Mouse (Mus musculus): ENCODE data around the gene Fcrlb. TPM values are rescaled to one million over a fixed set of nuclear protein-coding genes. Genes with fewer than 3 reads are reported as not detected.
A peak's percentile ranks its signal among the peaks of the same experiment; 100 is the strongest.

The Fcrlb gene
- total and polyA plus RNA-seq, 2 experiments from 2014 or later = 1.3 to 1.7 TPM

DNA sequence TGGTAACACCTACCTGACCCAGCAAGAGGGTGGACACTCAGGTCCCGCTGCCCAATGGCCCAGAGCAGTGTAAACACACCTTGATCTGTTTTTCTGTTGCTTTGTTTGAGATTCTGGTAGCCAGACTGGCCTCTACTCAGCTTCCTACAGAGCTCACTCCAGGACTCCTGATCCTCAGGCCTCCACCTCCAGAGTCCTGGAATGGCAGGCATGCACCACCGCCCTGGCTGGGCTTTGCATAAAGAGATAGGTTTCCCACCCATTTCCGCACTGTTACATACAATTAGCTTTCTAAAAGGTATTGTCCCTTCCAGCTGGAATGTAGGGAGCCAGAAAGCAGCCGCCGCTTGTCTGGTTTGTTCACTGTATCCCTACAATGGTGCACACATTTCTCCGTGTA, 41.3 kb downstream of the Fcrlb start:
- H3K4me1 ChIP-seq (ENCODE audit: insufficient read depth, low read length) = no peaks in the 10 kb centered on the region
- no peaks in the 10 kb centered on the region for H3K9me3 ChIP-seq (ENCODE audit: low read length)
- no peaks in the 10 kb centered on the region for H3K27me3 ChIP-seq (ENCODE audit: insufficient read depth, low read length)
- H3K9ac ChIP-seq (replicated peaks; ENCODE audit: low read length, poor library complexity, severe bottlenecking) = no peak overlapping the region
- H3K4me2 ChIP-seq (ENCODE audit: low read depth, low read length, poor library complexity, severe bottlenecking) = no peak overlapping the region
- no peak for ATAC-seq (ENCODE audit: low FRiP score)
- no peak for DNase-seq (ENCODE audit: low spot score)
- no peak for TF ChIP-seq CTCF (IDR thresholded peaks at IDR 0.05)
- no peak overlapping the region for H3K4me3 ChIP-seq (ENCODE audit: low read depth, low read length)
- WGBS = 91% methylated on average over 6 of the region's 6 CpGs
- H3K36me3 ChIP-seq (ENCODE audit: insufficient read depth, low read length) = peaks cover 11% of the 10 kb centered on the region
- no peak overlapping the region for H3K27ac ChIP-seq (ENCODE audit: low read depth, low read length)

DNA sequence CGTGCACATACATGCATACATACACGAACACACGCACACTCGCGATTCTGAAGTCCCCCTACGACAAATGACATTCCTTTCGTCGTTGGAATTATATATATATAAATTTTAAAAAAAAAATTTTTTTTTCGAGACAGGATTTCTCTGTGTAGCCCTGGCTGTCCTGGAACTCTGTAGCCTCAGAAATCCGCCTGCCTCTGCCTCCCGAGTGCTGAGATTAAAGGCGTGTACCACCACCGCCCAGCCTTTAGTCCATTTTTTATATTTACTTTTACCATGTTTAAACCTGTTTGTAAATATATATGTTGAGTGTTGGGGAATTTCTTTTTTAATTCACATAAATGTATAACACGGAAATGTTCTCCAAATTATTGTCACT, 43.8 kb downstream of the Fcrlb start:
- no peaks in the 10 kb centered on the region for H3K4me1 ChIP-seq (ENCODE audit: insufficient read depth, low read length)
- peak overlapping the region; percentile 69 for H3K4me3 ChIP-seq (ENCODE audit: low read depth, low read length)
- H3K27me3 ChIP-seq (ENCODE audit: insufficient read depth, low read length) = no peaks in the 10 kb centered on the region
- H3K36me3 ChIP-seq (ENCODE audit: insufficient read depth, low read length) = 0 out of 2 replicates have a peak, but pooled peaks cover 2% of the 10 kb centered on the region
- peak overlapping the region; percentile 62 for H3K4me2 ChIP-seq (ENCODE audit: low read depth, low read length, poor library complexity, severe bottlenecking)
- DNase-seq (ENCODE audit: low spot score) (no peak), ATAC-seq (ENCODE audit: low FRiP score) (peak; percentile 4; the same call in 1 of the 2 replicates)
- H3K27ac ChIP-seq (ENCODE audit: low read depth, low read length) = peak overlapping the region; percentile 55; the same call in 1 of the 2 replicates
- peak overlapping the region; percentile 54 for H3K9ac ChIP-seq (replicated peaks; ENCODE audit: low read length, poor library complexity, severe bottlenecking)
- no peaks in the 10 kb centered on the region for H3K9me3 ChIP-seq (ENCODE audit: low read length)
- WGBS = 18% methylated on average over 14 of the region's 14 CpGs
- TF ChIP-seq CTCF (IDR thresholded peaks at IDR 0.05) = no peak

DNA sequence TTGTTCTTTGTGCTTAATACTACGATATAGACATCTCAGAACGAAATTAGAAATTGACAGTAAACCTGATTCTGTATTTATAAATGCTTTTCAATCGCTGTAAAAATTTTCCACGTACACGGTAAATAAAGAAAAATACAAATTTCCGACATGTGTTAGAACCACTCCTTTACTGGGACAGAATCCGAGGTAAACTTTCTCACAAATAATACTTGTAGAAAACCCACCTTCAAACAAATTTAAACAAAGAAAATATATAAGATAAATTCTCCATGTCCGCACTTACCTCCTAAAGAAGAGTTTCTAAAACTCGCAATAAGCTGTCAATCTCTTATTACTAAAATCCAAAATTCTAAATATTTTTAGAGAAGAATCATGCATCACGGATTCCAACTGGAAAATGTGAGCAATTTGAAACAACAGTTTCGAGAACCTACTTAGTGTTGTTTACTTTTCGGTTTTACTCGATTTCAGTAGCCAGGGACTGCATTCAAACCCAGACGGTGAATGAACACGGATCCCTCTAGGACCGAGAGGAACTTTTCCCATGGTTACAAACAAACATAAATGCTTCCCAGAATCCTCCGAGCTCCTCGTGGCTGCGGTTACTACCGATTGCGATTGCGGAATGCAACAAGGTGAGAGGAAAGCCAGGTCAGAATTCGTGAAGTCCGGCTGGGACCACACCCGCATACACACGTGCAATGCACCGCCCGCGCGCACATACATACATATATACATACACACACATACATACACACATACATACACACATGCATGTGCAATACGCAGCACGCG, 44.4 kb downstream of the Fcrlb start:
- ATAC-seq (ENCODE audit: low FRiP score) (peak; percentile 83), DNase-seq (ENCODE audit: low spot score) (peak; percentile 92)
- WGBS = 1% methylated on average over 33 of the region's 33 CpGs
- Histone ChIP-seq H3K4me3 (ENCODE audit: low read depth, low read length) (peak overlapping the region; percentile 69), H3K4me2 (ENCODE audit: low read depth, low read length, poor library complexity, severe bottlenecking) (peak overlapping the region; percentile 62), H3K27me3 (ENCODE audit: insufficient read depth, low read length) (no peaks in the 10 kb centered on the region), H3K36me3 (ENCODE audit: insufficient read depth, low read length) (no peaks in the 10 kb centered on the region), H3K9ac (replicated peaks; ENCODE audit: low read length, poor library complexity, severe bottlenecking) (peak overlapping the region; percentile 54), H3K27ac (ENCODE audit: low read depth, low read length) (peak overlapping the region; percentile 55; the same call in 1 of the 2 replicates), H3K9me3 (ENCODE audit: low read length) (no peaks in the 10 kb centered on the region), H3K4me1 (ENCODE audit: insufficient read depth, low read length) (no peaks in the 10 kb centered on the region)
- no peak for TF ChIP-seq CTCF (IDR thresholded peaks at IDR 0.05)

DNA sequence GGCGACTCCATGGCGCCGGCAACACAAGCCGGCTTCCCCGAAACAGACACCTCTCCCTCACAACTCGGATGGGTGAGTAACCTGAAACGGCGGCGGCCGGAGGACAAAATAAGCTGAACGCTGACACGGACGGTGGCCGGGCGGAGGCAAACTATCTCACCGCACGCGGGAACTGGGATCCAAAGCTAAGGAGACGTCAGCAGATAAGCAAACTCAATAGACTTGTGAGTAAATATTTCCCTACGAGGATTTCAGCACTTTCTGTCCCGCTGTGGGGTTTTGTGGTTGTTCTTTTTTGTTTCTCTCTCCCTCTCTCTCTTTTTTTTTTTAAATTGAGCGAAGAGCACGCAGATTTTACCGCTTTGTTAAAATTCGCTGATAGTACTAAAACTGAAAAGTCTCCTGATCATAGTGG, 45.0 kb downstream of the Fcrlb start, which contains the start of gene Atf6:
TSS of gene Atf6 (minus strand) at position 81 of the 415 bp plus-strand sequence.
- Histone ChIP-seq H3K9ac (replicated peaks; ENCODE audit: low read length, poor library complexity, severe bottlenecking) (peak within 1 kb of the TSS; percentile 66), H3K27me3 (ENCODE audit: insufficient read depth, low read length) (no peaks in the 10 kb centered on the region), H3K4me3 (ENCODE audit: low read depth, low read length) (peak within 1 kb of the TSS; percentile 69), H3K36me3 (ENCODE audit: insufficient read depth, low read length) (no peaks in the 10 kb centered on the region), H3K4me1 (ENCODE audit: insufficient read depth, low read length) (no peaks in the 10 kb centered on the region), H3K27ac (ENCODE audit: low read depth, low read length) (peak within 1 kb of the TSS; percentile 69), H3K9me3 (ENCODE audit: low read length) (no peaks in the 10 kb centered on the region), H3K4me2 (ENCODE audit: low read depth, low read length, poor library complexity, severe bottlenecking) (peak within 1 kb of the TSS; percentile 62)
- under 1% methylated on average over 25 of the region's 25 CpGs for WGBS
- DNase-seq (ENCODE audit: low spot score) = peak; percentile 95
- no peak for TF ChIP-seq CTCF (IDR thresholded peaks at IDR 0.05)
- peak; percentile 76 for ATAC-seq (ENCODE audit: low FRiP score)

DNA sequence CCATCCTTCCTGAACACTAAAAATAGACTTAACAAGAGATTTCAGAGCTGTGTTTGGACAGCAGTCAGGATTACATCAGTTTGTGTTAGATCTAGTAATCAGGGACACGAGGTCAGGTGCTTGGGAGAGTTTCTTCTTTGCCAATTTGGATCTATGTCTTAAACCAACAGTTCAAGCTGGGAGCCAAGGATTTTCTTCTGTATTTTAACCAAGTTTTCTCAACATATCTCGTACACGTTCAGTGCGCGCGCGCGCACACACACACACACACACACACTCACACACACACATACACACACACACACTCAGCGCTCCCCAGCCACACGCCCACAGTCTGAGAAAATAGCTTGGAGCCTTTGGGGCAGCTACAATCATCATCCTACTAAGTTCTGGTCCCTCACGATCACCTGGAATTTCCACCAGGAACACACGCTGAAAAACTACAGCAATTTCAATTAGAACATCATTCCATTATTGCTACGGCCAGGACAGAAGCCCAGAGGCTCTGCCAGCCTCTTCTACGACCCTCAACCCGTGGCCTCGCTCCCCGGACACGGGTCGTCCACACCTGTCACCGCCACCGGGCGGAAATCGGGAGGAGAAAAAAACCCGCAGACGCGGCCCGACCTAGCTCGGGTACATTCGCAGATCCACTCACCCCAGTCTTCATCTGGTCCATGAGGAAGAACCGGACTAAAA, 45.6 kb downstream of the Fcrlb start:
- H3K4me2 ChIP-seq (ENCODE audit: low read depth, low read length, poor library complexity, severe bottlenecking) = peak overlapping the region; percentile 62
- DNase-seq (ENCODE audit: low spot score) (peak; percentile 31), ATAC-seq (ENCODE audit: low FRiP score) (peak; percentile 57)
- no peaks in the 10 kb centered on the region for H3K36me3 ChIP-seq (ENCODE audit: insufficient read depth, low read length)
- peak overlapping the region; percentile 69 for H3K4me3 ChIP-seq (ENCODE audit: low read depth, low read length)
- no peaks in the 10 kb centered on the region for H3K4me1 ChIP-seq (ENCODE audit: insufficient read depth, low read length)
- WGBS = 4% methylated on average over 30 of the region's 30 CpGs
- no peak for TF ChIP-seq CTCF (IDR thresholded peaks at IDR 0.05)
- H3K9ac ChIP-seq (replicated peaks; ENCODE audit: low read length, poor library complexity, severe bottlenecking) = peak overlapping the region; percentile 66
- H3K27ac ChIP-seq (ENCODE audit: low read depth, low read length) = peak overlapping the region; percentile 69
- no peaks in the 10 kb centered on the region for H3K27me3 ChIP-seq (ENCODE audit: insufficient read depth, low read length)
- H3K9me3 ChIP-seq (ENCODE audit: low read length) = no peaks in the 10 kb centered on the region

DNA sequence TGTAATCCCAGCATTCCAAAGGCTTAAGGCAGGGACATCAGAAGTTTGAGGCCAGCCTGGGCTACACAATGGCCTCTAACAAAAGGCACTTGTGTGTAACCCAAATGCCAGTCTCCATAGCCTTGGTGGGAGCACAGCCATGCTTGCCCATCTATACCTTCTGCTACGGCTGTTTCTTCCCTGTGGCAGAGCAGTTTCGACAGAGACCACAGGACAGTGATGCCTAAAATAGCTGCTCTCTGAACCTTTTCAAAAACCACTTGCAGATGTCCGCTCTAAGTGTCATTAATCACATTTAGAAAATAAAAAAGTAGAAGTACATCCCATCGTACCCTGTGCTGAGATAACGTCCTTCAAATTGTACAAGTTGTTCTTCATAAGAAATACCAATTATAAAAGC, 47.3 kb downstream of the Fcrlb start:
- H3K4me1 ChIP-seq (ENCODE audit: insufficient read depth, low read length) = no peaks in the 10 kb centered on the region
- no peaks in the 10 kb centered on the region for H3K27me3 ChIP-seq (ENCODE audit: insufficient read depth, low read length)
- no peaks in the 10 kb centered on the region for H3K9me3 ChIP-seq (ENCODE audit: low read length)
- no peak overlapping the region for H3K9ac ChIP-seq (replicated peaks; ENCODE audit: low read length, poor library complexity, severe bottlenecking)
- H3K4me3 ChIP-seq (ENCODE audit: low read depth, low read length) = no peak overlapping the region
- no peak for TF ChIP-seq CTCF (IDR thresholded peaks at IDR 0.05)
- no peaks in the 10 kb centered on the region for H3K36me3 ChIP-seq (ENCODE audit: insufficient read depth, low read length)
- DNase-seq (ENCODE audit: low spot score) (no peak), ATAC-seq (ENCODE audit: low FRiP score) (no peak)
- H3K27ac ChIP-seq (ENCODE audit: low read depth, low read length) = no peak overlapping the region
- H3K4me2 ChIP-seq (ENCODE audit: low read depth, low read length, poor library complexity, severe bottlenecking) = no peak overlapping the region
- WGBS = 90% methylated on average over 5 of the region's 5 CpGs

Measured in midbrain, postnatal 0 days (tissue).